Mouse (Mus musculus): ENCODE measurements at regions not wholly inside any gene's neighbourhood (a gene's known extent, or its start where the extent isn't known, plus 50 kb on each side); places are given as distances from the start of the nearest gene placed in this dataset.

DNA sequence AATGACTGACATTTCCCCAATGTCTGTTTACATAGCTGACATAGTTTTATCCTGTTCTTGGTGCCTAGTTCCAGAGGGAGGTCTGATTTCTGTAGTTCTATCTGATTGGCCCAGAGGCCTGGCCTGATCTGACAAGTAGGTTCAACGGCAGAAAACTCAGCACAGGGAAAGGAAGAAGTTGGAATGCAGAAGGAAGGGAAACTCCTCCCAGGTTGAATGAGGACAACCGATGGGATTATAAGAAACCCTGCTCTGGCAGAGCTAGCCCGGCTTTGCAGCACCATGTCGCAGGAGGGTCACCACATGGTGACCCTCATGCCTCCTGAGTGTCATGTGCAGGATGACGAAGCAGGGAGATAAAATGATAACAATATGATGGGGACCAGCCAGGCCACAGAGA is 89.8 kb upstream of the Gsc start:
- no peak for DNase-seq

DNA sequence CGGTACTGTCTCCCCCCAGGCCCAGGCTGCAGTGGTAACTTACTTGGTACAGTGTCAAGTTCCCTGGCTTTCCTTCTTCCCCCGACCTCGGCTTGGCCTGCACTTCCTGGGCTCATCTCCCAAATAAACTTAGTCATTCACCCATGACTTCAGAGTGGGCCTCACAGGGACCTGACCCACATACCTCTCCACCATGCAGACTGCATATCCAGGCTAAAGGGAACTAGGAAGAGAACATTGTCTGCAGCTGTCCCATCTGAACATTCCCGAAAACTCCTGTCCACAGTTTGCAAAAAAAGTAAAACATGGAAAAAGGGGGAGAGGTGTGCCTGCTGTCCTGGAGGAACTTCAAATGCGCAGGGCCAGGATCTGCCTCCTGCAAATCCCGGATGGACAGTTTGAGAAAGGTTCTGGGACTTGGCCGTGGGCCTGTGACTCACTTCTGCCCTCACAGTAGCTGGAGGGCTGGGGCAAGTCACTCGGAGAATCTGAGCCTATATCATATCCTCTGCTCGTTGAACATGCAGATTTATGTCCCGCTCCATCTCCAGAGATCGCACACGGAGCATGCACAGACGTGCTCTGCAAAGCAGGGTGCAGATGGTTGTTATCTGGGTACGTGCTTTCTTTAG is 87.9 kb upstream of the Gsc start:
- DNase-seq = no peak

DNA sequence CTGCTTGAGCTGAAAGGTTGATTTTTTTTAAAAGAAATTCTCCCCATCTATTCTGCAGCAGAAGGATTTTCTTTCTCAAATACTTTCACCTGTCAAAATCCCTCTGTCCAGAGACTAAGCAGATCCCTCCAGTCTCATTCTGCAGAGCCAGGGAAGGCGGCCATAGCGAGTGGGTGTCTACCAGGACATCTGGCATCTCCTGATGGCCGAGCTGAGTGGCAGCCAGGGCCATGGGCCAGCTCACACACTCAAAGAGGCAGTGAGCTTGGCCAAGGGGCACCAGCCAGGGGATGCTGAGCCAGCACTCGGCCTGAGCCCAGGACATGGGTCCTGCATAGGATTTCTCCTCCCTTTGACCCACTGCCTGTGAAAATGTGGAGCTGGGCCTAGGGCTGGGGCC is 84.6 kb upstream of the Gsc start:
- DNase-seq = peak; percentile 23

DNA sequence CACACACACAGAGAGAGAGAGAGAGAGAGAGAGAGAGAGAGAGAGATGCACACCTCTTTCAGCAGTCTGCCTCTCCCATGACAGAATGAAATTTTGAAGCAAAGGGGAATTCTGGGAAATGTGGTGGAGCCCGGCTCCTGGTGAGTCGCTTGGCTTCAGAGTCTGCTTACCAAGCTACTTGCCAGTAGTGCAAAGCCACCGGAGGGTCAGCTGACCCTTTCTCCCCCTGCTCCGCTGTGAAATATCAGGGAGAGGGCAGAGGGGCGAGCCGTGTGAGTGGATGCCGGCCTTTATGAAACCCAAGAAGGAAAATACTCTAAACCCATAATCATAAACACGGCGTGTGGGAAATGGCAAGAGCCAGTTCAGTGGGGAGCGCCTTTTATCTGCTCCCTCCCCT is 84.2 kb upstream of the Gsc start:
- DNase-seq = no peak

DNA sequence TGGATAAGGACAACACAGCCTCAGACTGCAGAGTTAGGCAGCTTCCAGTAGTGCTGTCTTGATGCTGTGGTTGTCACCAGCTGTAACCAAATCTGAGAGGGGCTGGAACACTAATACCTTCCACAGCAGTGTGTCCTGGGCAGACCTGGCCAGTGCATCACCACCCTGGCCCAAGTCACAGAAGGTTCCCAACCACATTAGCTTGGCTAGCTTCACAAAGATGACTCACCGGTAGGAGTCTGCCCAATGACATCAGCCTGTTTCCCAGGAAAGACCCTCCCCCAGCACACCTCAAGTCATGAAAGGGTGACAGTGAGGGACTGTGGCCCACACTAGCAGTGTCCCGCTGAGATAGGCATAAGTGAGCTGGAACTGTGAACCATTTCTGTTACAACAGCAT is 75.5 kb upstream of the Gsc start:
- DNase-seq = no peak

DNA sequence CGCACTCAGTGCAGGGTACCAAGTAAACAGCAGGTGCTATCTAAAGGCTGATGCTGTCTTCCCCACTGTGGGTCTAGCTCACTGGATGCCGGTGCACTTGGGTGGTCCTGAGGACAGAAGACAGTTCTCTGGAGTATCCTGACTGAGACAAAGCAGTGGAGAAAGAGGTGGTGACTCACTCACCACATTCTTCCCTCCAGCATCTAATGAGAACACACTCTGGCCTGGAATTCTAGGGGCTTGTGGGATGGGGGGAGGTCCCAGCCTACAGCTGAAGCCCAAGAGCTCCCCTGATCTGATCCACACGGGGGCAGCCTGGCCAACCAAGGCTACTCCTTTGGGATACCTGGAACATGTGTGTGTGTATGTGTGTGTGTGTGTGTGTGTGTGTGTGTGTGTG is 74.4 kb upstream of the Gsc start:
- no peak for DNase-seq

GRCm38 (mm10) chr12:104545993-104546769 is 73.1 kb upstream of the Gsc start:
- no peak for DNase-seq

DNA sequence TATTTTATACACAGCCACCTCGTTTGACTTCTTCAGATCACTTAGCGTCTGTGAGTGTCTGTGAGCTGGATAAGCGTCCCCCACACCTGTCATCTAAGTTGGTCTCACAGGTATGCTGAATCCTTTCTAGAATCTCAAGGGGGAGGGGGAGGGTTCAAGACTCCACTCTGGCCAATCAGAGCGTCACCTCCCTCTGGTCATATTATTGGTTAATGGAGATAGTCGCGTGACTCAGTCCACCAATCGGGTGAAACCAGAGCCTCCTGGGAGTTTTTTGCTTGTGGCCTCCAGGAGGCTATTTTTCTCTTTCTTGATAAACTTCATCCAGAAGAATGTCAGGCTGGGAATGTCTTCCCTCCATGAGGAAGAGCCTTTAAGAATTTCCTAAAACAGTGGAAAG is 66.8 kb upstream of the Gsc start:
- no peak for DNase-seq

DNA sequence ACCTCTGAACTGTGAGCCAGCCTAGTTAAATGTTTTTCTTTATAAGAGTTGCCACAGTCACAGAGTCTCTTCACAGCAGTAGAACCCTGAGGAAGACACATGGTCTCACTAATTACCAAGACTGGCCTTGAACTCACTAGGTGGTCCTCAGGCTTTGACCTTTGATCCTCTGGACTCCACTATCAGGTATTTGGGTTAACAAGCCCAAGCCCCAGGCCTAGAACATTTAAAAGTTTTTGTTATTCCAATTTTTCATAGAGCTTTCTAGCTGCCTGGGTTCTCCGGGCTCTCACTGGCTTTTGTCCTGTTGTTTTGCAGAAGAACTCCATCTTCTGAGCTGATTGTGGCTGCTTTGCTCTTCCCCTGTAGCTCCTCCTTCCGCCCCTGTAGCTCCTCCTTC is 65.3 kb upstream of the Gsc start:
- no peak for DNase-seq

DNA sequence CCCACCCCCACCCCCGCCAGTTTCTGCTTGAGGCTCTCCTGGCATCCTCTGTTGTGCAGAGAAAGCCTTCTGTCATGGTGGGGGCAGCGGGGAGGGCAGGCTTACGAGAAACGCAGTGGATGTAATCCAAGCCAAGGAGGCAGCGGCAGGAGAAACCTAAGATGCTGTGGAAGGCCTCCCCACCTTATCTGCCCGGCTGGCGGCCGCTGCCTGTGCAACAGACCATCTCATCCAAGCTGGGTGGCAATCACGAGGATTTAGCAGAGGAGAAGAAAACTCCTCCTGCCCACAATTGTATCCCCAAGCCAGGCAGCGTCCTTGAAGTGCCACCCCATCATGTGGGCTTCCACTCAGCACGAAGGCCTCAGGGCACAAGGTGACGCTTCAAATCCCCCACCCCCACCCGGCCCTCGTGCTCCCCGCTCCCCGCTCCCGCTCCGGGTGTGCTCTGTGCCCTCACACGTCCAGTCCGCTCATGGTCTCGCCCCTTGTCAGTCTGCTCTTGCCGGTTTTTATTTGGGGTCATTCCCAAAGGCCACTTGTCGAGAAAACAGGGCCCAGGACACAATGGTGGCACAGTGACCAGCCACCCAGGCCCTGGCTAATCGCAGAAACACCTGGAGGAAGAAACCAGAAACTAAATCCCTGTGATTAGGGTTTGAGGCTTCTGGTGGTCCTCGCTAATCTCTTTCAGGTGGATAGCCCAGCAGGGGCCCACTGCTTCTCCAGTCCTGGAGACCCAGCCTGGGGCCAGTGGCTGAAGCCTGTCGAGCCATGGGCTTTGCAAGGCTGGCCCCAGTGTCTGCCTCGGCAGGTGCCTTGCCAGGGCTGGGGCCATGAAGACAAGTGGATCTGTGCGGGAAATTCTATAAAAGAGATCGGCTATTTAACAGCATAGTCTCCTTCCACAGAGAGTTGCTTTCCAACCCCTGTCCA is 58.6 kb upstream of the Gsc start:
- no peak for DNase-seq

GRCm38 (mm10) chr12:104530586-104530985 is 57.5 kb upstream of the Gsc start:
- DNase-seq = no peak
